Mouse (Mus musculus) forebrain, embryonic 15.5 days (tissue): ENCODE measurements around the gene Peli2. TPM values are rescaled to one million over a fixed set of nuclear protein-coding genes. Genes with fewer than 3 reads are reported as not detected.

ENCODE experiments used
- ATAC-seq: fragments of 200-750 bp; cut with Nextera tagmentation; replicated peaks from 2 replicates; pipeline ENCODE4 v1.8.0; 2017; ENCODE audit warnings: mild to moderate bottlenecking, moderate TSS enrichment, moderate library complexity
- H3K27ac ChIP-seq: fragments of 300-500 bp; sonication (generic); replicated peaks from 2 replicates; pipeline ENCODE4 v1.5.1; 2015; ENCODE audit warnings: mild to moderate bottlenecking, inconsistent platforms
- H3K27me3 ChIP-seq: fragments of 300-500 bp; sonication (generic); 2 replicates; pipeline ENCODE4 v1.6.1; 2015; ENCODE audit warnings: inconsistent platforms
- H3K36me3 ChIP-seq: fragments of 300-500 bp; sonication (generic); 2 replicates; pipeline ENCODE4 v1.6.1; 2015; ENCODE audit warnings: mild to moderate bottlenecking, inconsistent platforms
- H3K4me1 ChIP-seq: fragments of 300-500 bp; sonication (generic); 2 replicates; pipeline ENCODE4 v1.6.1; 2015; ENCODE audit warnings: inconsistent platforms
- H3K4me2 ChIP-seq: fragments of 300-500 bp; sonication (generic); replicated peaks from 2 replicates; pipeline ENCODE4 v1.6.1; 2015; ENCODE audit warnings: mild to moderate bottlenecking, inconsistent platforms
- H3K4me3 ChIP-seq: fragments of 300-500 bp; sonication (generic); 2 replicates; pipeline ENCODE4 v1.5.1; 2015; ENCODE audit warnings: mild to moderate bottlenecking, inconsistent platforms
- H3K9ac ChIP-seq: fragments of 300-500 bp; sonication (generic); replicated peaks from 2 replicates; pipeline ENCODE4 v1.6.1; 2015; ENCODE audit warnings: mild to moderate bottlenecking, inconsistent platforms
- H3K9me3 ChIP-seq: fragments of 300-500 bp; sonication (generic); 2 replicates; pipeline ENCODE4 v1.6.1; 2016; ENCODE audit warnings: inconsistent platforms
- WGBS: fragments of 180-500 bp; shearing (Covaris S2); methylation state at CpG from one replicate; pipeline ENCODE4 v1.1.7; 2015; ENCODE audit warnings: mixed read lengths; 5-methylcytosine and 5-hydroxymethylcytosine counted together
- polyA plus RNA-seq: library from polyadenylated mRNA; unstranded; fragments of >200 nt; fragmentation: Nextera tagmentation; extraction: Ambion mirVana; gene quantifications from 2 replicates; pipeline ENCODE4 v1.2.1, GENCODE M21; 2015

Peli2 gene
- polyA plus RNA-seq, 1 experiment from 2014 or later: 11.6 TPM

DNA sequence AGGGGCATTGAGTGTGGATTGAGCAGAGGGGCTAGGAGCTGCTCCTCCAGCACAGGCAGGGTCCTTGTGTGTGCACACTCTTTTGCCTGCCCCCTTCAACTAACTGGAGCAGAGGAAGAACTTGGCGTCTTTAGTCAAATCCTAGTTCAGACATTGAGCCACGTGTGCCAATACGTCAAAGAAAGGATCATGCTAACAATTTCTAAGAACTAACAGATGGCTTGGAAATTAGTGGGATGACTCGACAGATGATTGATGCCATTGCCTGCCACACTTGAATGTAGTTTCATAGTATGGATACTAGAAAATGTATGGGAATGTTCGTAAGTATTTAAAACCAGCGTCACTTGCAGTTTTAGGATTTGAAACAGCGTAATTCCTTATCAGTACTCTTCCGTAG, 54.5 kb downstream of the Peli2 start:
- Histone ChIP-seq H3K4me1 (peaks cover 21% of the 10 kb centered on the region), H3K27me3 (no peaks in the 10 kb centered on the region), H3K27ac (no peak overlapping the region), H3K4me2 (no peak overlapping the region), H3K9me3 (no peaks in the 10 kb centered on the region), H3K36me3 (no peaks in the 10 kb centered on the region; the same call in 1 of the 2 replicates), H3K9ac (no peak overlapping the region), H3K4me3 (no peak overlapping the region)
- ATAC-seq: no peak
- WGBS: 73% methylated on average over 8 of the region's 8 CpGs

DNA sequence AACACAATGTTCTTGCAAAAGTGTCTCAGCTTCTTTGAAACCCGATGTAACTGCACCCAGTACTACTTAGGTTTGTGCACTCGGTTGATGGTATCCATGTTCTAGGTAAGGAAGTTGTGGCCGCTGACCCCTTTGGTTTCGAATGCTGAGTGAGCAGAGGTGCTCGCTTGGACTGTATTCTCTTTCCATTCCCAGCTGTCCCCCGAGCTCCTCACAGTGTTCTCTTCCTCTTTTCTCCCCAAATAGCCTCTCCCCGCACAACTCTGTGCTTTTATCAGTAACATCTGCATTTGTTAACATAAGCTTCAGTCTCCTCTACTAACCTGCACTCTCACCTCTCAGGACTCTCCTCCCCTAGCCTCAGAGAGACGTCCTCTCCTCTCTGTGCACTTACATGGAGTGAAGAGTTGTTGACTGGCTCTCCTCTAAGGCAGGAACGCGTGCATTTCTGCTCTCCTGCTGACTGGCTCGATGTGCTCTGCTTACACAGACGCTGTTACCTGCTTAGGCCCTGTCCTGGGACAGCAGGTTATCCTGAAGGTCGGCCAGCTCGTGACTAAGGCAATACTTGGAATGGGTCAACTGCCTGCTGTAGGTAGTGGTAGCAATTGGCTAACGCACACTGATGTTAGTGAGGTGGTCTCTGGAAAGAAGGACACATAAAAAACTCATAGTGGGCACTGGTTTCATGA, 57.8 kb downstream of the Peli2 start:
- peaks cover 8% of the 10 kb centered on the region for H3K9me3 ChIP-seq
- H3K4me3 ChIP-seq: no peak overlapping the region
- H3K4me2 ChIP-seq: no peak overlapping the region
- no peaks in the 10 kb centered on the region for H3K27me3 ChIP-seq
- no peak overlapping the region for H3K9ac ChIP-seq
- ATAC-seq: no peak
- WGBS: 90% methylated on average over 15 of the region's 15 CpGs
- H3K36me3 ChIP-seq: peaks cover 8% of the 10 kb centered on the region; the same call in 1 of the 2 replicates
- no peak overlapping the region for H3K27ac ChIP-seq
- H3K4me1 ChIP-seq: peaks cover 7% of the 10 kb centered on the region; the same call in 1 of the 2 replicates

DNA sequence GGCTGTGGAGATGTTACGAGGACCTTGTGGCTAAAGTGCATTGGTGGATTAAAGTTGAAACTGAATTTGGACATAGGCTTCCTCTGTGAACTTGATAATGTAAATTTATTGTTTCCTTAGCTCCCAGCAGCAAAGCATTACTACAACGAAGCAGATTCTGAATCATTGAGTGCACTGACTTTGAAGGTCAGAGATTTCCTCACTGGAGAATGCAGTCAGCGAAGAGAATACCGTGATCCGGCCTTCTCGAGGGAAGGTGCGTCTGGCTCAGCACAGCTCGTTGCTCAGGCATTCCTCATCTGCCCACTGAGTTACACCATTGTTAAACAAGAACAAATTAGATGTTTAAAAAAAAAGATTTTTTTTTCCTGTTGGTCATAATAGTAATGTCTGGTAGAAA, 58.4 kb downstream of the Peli2 start:
- Histone ChIP-seq H3K9ac (no peak overlapping the region), H3K4me3 (no peak overlapping the region), H3K4me1 (peaks cover 7% of the 10 kb centered on the region; the same call in 1 of the 2 replicates), H3K9me3 (peaks cover 8% of the 10 kb centered on the region), H3K36me3 (peaks cover 8% of the 10 kb centered on the region; the same call in 1 of the 2 replicates), H3K27me3 (no peaks in the 10 kb centered on the region), H3K4me2 (no peak overlapping the region), H3K27ac (no peak overlapping the region)
- WGBS: 89% methylated on average over 8 of the region's 8 CpGs
- no peak for ATAC-seq

DNA sequence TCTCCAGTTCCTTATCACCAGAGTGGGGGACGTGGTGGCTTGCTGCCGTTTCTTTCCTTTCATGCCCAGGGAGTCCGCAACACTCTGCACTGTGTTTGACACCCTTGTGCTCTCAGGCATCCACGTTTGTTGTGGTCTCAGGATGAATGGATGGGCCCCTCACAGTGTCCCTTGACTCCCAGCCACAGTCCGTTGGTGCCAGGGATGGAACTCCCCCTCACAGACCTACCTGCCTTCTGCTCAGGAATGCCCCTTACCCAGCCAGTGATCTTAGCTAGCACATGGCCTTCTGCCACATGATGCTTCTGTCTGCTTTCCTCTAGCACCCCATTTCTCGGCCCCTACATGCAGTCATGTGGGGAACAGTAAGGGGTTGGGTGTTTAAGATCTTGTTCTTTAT, 65.7 kb downstream of the Peli2 start:
- 88% methylated on average over 6 of the region's 6 CpGs for WGBS
- Histone ChIP-seq H3K4me1 (no peaks in the 10 kb centered on the region), H3K36me3 (0 out of 2 replicates have a peak, but pooled peaks cover 8% of the 10 kb centered on the region), H3K4me2 (no peak overlapping the region), H3K27me3 (no peaks in the 10 kb centered on the region), H3K4me3 (no peak overlapping the region), H3K9ac (no peak overlapping the region), H3K27ac (no peak overlapping the region), H3K9me3 (peaks cover 8% of the 10 kb centered on the region)
- no peak for ATAC-seq

DNA sequence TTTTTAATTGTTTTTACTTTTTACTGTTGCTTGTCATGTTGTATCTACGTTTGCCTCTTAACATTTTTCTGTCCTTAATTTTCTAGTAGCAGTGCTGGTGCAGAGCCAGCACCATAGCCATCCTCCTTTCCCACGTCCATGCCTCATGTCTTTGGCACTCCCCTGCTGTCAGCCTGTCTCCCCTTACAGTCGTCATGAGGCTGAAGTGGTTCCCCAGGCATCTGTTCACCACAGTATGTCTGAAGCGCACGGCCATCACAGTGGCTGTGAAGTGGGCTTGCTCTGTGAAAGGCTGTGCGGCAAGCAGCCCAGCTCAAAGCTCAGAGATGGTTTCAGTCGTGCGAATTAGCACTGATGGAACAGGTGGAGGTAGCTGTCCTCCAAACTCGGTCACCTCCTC, 66.5 kb downstream of the Peli2 start:
- Histone ChIP-seq H3K4me2 (no peak overlapping the region), H3K4me1 (no peaks in the 10 kb centered on the region)
- no peak for ATAC-seq

DNA sequence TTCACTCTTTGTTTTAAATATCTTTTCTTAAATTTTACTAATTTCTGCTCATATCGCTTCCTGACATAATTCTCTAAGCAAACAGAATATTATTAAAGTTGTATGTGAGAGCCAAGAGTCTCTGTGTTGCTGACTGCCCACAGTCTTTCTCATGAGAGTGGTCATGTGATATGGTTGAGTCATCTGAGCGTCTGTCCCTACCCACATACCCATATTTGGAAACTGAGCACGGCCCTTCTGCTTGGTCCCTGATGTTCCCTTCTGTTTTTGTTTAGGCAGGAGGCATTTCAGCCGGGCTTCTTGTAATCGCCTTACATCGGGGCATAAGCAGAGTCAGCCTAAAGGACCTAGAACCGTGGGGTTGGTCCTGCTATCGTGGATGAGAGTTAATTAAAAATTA, 68.7 kb downstream of the Peli2 start:
- H3K4me1 ChIP-seq: no peaks in the 10 kb centered on the region
- ATAC-seq: no peak
- H3K36me3 ChIP-seq: no peaks in the 10 kb centered on the region
- H3K9me3 ChIP-seq: no peaks in the 10 kb centered on the region
- H3K9ac ChIP-seq: no peak overlapping the region
- H3K27ac ChIP-seq: no peak overlapping the region
- WGBS: 80% methylated on average over 8 of the region's 8 CpGs
- H3K4me3 ChIP-seq: no peak overlapping the region
- no peaks in the 10 kb centered on the region for H3K27me3 ChIP-seq
- no peak overlapping the region for H3K4me2 ChIP-seq

More for the DNA sequence above, 66.5 kb downstream of the Peli2 start:
- H3K36me3 ChIP-seq: 0 out of 2 replicates have a peak, but pooled peaks cover 8% of the 10 kb centered on the region
- H3K27ac ChIP-seq: no peak overlapping the region
- 68% methylated on average over 9 of the region's 9 CpGs for WGBS
- H3K9ac ChIP-seq: no peak overlapping the region
- no peak overlapping the region for H3K4me3 ChIP-seq
- peaks cover 3% of the 10 kb centered on the region; the same call in 1 of the 2 replicates for H3K9me3 ChIP-seq
- no peaks in the 10 kb centered on the region for H3K27me3 ChIP-seq

DNA sequence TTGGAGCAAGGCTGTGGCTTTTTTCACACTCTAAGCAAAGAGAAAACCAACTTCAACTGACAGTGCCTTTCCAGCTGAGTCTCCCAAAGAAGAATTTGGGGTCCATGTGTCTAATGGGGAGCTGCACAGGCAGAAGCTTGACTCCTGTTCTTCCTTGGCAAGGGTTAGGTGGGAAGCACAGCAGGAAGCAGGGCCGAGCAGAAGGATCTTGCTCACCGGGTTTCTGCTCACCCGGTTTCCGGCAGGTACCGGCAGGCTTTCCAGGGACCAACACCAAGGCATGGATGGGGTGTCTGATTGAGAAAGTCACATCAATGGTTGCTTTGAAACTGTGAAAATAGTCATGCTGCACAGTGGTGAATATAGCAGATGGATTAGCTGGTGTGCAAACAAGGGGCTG, 70.3 kb downstream of the Peli2 start:
- Histone ChIP-seq H3K27me3 (no peaks in the 10 kb centered on the region), H3K36me3 (no peaks in the 10 kb centered on the region), H3K4me3 (no peak overlapping the region), H3K27ac (no peak overlapping the region), H3K4me1 (peaks cover under 1% of the 10 kb centered on the region; the same call in 1 of the 2 replicates), H3K9ac (no peak overlapping the region), H3K9me3 (no peaks in the 10 kb centered on the region), H3K4me2 (no peak overlapping the region)
- 95% methylated on average over 5 of the region's 5 CpGs for WGBS
- ATAC-seq: no peak

DNA sequence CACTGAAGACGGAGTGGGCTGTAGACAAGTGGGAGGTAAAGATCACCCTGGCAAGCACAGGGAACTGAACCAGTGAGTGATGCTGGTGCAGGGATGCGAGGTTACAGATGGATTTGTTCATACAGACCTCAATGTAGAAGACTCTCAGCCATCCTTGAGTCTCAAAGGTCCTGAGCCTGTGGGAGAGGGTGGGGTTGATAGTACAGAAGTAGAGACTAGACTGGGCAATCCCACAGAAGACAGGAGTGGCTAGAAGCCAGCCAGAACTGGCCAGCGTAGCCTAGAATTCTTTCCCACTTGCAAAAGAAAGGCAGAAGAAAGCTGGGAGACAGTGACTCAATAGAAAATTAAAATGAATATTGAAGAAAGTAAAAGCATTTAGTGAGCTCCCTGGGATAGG, 71.3 kb downstream of the Peli2 start:
- H3K9me3 ChIP-seq: no peaks in the 10 kb centered on the region
- 93% methylated on average over 3 of the region's 3 CpGs for WGBS
- ATAC-seq: no peak

DNA sequence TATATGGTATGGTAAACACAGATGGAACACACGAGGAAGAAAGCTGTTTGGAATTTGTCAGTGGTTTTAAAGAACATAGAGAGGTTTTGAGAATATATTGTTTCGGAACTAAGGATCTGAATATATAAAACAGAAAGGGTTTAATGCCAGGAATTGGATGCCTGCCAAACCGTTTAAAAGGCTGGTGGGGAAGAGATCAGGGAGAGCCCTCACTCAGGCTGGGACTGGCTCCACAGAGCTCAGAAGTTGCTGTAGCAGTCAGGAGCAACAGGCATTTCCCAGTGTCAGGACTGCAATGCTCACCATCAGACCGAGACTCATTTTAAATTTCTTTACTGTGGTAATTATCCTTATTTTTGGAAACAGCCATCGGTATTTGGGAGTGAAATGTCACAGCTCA, 76.2 kb downstream of the Peli2 start:
- no peaks in the 10 kb centered on the region for H3K36me3 ChIP-seq
- 12% methylated on average over 5 of the region's 5 CpGs for WGBS
- H3K4me2 ChIP-seq: no peak overlapping the region
- H3K27ac ChIP-seq: no peak overlapping the region
- ATAC-seq: no peak
- no peak overlapping the region for H3K9ac ChIP-seq
- H3K4me1 ChIP-seq: peaks cover 39% of the 10 kb centered on the region
- no peaks in the 10 kb centered on the region for H3K9me3 ChIP-seq
- no peak overlapping the region for H3K4me3 ChIP-seq
- no peaks in the 10 kb centered on the region for H3K27me3 ChIP-seq

More for the DNA sequence above, 71.3 kb downstream of the Peli2 start:
- H3K36me3 ChIP-seq: no peaks in the 10 kb centered on the region
- H3K27me3 ChIP-seq: no peaks in the 10 kb centered on the region
- peaks cover 9% of the 10 kb centered on the region for H3K4me1 ChIP-seq
- H3K9ac ChIP-seq: no peak overlapping the region
- no peak overlapping the region for H3K4me3 ChIP-seq
- no peak overlapping the region for H3K4me2 ChIP-seq
- no peak overlapping the region for H3K27ac ChIP-seq

DNA sequence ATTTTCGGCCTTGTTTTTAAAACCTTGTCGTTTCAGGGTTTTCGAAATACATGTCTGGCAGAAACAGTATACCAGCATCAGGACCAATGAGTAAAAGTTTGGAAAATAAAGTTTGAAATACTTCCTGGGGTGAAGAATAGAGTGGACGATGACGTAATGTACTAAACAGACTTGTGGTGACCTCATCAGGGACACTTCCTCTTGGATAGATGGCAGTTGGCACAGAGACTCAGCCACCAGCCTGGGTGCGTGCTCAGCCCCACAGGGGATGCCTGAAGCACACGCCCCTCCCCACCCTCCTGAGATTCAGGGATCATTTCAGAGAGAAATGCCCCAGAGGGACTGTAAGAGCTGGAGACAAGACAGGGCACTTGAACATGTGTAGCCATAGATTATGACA, 76.7 kb downstream of the Peli2 start:
- Histone ChIP-seq H3K36me3 (no peaks in the 10 kb centered on the region), H3K4me1 (peaks cover 41% of the 10 kb centered on the region), H3K27me3 (no peaks in the 10 kb centered on the region), H3K4me2 (no peak overlapping the region), H3K9me3 (no peaks in the 10 kb centered on the region), H3K27ac (no peak overlapping the region), H3K9ac (no peak overlapping the region), H3K4me3 (no peak overlapping the region)
- WGBS: 59% methylated on average over 7 of the region's 7 CpGs
- ATAC-seq: no peak; the same call in 1 of the 2 replicates

DNA sequence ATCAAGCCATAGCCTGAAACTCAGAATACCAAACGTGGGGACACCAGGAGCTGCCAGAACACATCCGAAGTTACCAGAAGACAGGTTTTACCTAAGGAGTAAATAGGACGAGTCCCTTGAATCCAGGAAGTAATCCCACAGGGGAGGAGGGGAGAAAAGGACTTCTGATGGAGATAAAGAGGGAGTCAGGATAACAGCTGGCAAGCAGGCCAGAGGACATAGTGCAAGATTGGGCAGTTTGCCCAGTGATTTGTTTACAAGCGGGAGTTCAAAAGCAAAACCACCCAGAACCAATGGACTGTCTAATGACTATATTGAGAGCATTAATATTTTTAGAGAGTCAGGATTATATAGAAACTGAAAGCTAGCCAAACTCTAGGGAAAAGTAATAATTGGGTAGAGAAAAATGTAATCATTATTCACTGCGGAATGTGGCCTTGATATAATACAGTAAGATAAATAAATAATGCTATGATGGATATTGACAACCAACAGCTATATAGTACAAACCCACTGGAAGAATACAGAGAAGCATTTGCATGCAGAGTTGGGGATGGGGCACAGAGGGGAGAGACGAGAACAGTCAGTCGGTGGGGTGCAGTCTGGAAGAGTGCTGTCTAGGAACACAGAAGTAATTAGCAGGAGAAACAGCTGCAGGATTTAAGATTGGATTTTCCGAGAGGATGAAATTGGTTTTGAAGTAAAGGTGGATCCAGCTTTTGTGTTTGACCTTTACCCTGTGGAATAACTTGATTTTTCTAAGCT, 77.7 kb downstream of the Peli2 start:
- WGBS: 35% methylated on average over 8 of the region's 8 CpGs
- ATAC-seq: no peak
- no peaks in the 10 kb centered on the region for H3K9me3 ChIP-seq
- H3K27me3 ChIP-seq: no peaks in the 10 kb centered on the region
- no peak overlapping the region for H3K27ac ChIP-seq
- no peak overlapping the region for H3K4me3 ChIP-seq
- H3K4me1 ChIP-seq: peaks cover 43% of the 10 kb centered on the region
- H3K9ac ChIP-seq: no peak overlapping the region
- no peak overlapping the region for H3K4me2 ChIP-seq
- H3K36me3 ChIP-seq: no peaks in the 10 kb centered on the region

DNA sequence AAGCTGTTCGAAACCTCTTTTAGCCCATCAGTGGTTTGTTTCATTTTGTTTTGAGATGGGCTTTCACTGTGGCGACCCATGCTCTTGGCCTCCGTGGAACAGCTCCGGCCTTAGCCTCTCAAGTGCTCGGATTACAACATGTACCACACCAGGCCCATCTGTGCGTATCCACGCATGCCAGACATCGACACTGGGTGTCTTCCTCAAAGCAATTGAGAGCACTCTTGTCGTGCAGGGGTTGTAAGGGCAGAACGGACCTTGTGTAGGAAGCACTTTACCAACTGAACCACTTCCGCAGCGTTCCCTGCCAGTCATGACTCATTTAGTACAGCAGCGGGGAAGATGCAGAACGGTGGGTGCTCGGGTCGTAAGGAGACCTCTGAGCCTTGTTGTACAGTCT, 78.3 kb downstream of the Peli2 start:
- ATAC-seq: no peak
- peaks cover 43% of the 10 kb centered on the region for H3K4me1 ChIP-seq
- WGBS: 74% methylated on average over 16 of the region's 16 CpGs
- no peak overlapping the region for H3K4me2 ChIP-seq
- no peak overlapping the region for H3K9ac ChIP-seq
- no peaks in the 10 kb centered on the region for H3K27me3 ChIP-seq
- H3K27ac ChIP-seq: no peak overlapping the region
- no peaks in the 10 kb centered on the region for H3K9me3 ChIP-seq
- no peak overlapping the region for H3K4me3 ChIP-seq
- no peaks in the 10 kb centered on the region for H3K36me3 ChIP-seq
